Mouse (Mus musculus) gastrocnemius, postnatal 4 days (tissue): Measurements from ENCODE around the gene Gm21028. TPM values are rescaled to one million over a fixed set of nuclear protein-coding genes. Genes with fewer than 3 reads are reported as not detected.
"Not testable (repeated sequence)": the region's sequence is repeated elsewhere in the genome, so short reads cannot be mapped to it uniquely, and the experiment has no call there.

Experiments used
- DNase-seq, 2 experiments: peaks; one replicate each; pipeline ENCODE4 v3.0.0; 2021 to 2022; ENCODE audit warnings: low spot score in 2 of 2, mixed read lengths in 2 of 2
- long read RNA-seq, 2 experiments: library from polyadenylated mRNA; stranded (forward); transcript quantifications; one replicate each; pipeline ENCODE4 v2.0.0; 2021
- microRNA-seq: library from miRNA; unstranded; fragments of <30 nt; microRNA quantifications from one replicate; pipeline ENCODE4 v1.2.0, GENCODE M21; 2021
- total RNA-seq, 2 experiments: library from RNA; stranded (reverse); gene quantifications; 2 replicates each; pipeline ENCODE4 v1.2.3; 2021

Gm21028 gene
- total RNA-seq, result not detected
- long read RNA-seq, experiment 1, result 0 reads
- long read RNA-seq, experiment 2, result 0 reads

- no peak for DNase-seq
Measured at GRCm38 (mm10) chr7:42578488-42578887, at the start of gene Gm21028. Gm21028 (minus strand) TSS chr7:42578588.

- not testable (repeated sequence) for DNase-seq
Measured at GRCm38 (mm10) chr7:42595666-42596065, 17.3 kb upstream of the Gm21028 start.

- DNase-seq, result not testable (repeated sequence)
Measured at GRCm38 (mm10) chr7:42592413-42592812, 14.0 kb upstream of the Gm21028 start, which contains the start of gene Zfp977. Zfp977 (minus strand) TSS chr7:42592547.

DNA sequence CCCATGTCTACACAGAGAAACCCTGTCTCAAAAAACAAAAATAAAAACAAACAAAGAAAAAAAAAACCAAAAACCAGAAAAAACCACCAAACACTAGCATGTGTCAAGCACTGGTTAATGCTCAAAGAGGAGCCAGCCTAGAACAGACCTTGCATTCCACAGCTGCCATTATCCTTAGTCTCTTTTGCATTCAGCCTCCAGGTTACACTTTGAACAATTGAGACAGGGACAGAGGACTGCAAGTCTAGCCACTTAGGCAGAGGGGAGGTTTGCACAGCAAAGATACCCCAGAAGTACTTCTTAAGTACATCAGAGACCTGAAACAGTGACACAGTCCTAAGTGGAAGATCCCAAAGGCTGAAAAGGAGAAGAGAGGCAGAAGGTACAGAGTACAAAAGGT, 12.9 kb upstream of the Gm21028 start:
- not testable (repeated sequence) for DNase-seq

- no peak for DNase-seq
Measured at GRCm38 (mm10) chr7:42551766-42552165, 26.6 kb downstream of the Gm21028 start.

Small RNAs within 50 kb of the gene (microRNA-seq; reads per million reads assigned to microRNA genes)
- gene Gm24938, result not detected

Other genes starting within 250 kb of the Gm21028 start
- not detected for gene 4933421I07Rik, start 130.5 kb downstream of the Gm21028 start, total RNA-seq
- gene Zfp141, start 72.8 kb downstream of the Gm21028 start, total RNA-seq, result 1 to 10 TPM; 7.8 to 9.2 TPM
- gene Zfp977, start 14.0 kb upstream of the Gm21028 start, total RNA-seq, result under 1 TPM; 0.18 to 0.52 TPM
- 1 to 10 TPM; 1.2 to 1.4 TPM for gene Zfp976, start 64.0 kb upstream of the Gm21028 start, total RNA-seq
- 1 to 10 TPM; 5.0 to 5.3 TPM for gene Zfp975, start 114.2 kb upstream of the Gm21028 start, total RNA-seq
- gene Gm17067, start 148.4 kb upstream of the Gm21028 start, total RNA-seq, result not detected
- not detected for gene Vmn2r62, start 214.9 kb upstream of the Gm21028 start, total RNA-seq